Mouse (Mus musculus) erythroblast, embryonic 14.5 days (primary cell): ENCODE measurements around the gene Nfu1.

ENCODE experiments used
- GATA1 ChIP-seq: IDR thresholded peaks from 2 replicates; pipeline ENCODE4 v1.6.1; 2012; ENCODE audit warnings: low read length, inconsistent platforms, mixed read lengths
- TAL1 ChIP-seq: IDR thresholded peaks from 3 replicates; pipeline ENCODE4 v1.6.1; 2012; ENCODE audit warnings: low read length, inconsistent platforms, mixed read lengths

DNA sequence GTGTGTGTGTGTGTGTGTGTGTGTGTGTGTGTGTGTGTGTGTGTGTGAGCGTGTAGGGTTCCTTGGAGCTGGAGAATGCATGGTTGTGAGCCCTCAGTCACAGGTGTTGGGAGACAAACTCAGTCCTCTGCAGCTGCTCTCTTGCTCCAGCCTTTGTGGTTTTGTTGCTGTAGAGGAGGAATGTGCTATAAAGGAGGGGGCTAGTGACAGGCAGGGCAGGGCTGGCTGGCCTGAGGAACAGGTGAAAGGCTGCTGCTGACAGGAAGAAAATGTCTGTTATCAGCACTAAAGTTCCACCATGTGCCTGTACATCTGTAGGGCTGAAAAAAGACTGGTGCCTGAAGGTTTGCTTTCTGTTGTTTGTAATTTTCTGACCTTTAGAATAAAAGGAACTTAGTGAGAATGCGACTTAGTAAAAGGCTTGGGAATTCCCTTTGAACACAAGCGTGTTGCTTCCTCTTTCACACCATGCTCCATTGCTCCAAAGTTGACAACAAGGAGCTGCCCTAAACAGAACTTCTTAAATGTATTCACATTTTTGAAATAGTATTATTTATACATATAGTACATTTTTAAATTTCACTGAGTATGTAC, 66.2 kb downstream of the Nfu1 start:
- TF ChIP-seq GATA1 (no peak), TAL1 (no peak)
